Mouse (Mus musculus): ENCODE results near the gene Ky.

DNA sequence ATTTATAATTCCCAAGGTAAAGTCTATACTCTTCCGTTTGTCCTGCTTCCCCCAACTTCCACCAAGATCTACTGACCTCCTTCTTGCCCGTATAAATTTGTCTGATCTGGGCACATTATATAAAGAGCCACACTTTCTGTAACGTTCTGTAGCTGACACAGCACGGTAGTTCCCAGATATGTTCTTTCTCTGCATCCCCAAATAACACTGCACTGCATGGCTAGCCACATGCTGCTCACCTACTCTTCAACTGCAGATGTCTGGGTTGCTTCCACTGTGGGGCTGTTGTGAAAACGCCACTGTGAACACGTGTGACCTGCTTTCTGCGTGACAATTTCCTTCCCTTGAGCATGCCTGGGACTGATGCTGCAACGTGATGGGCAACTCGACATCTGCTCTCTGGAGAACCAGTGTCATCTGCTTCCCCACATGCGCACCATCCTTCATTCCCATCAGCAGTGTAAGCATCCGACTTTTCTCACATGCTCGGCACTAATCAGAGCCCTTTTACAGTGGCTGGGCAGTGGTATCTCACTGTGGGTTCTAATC lies 76.4 kb downstream of the Ky start:
- no peak for TF ChIP-seq CTCF (IDR thresholded peaks at IDR 0.05; ENCODE audit: low read depth)
- no peak for TF ChIP-seq EP300 (optimal IDR thresholded peaks at IDR 0.05)
